Mouse (Mus musculus) heart, postnatal 0 days (tissue): ENCODE data around the gene Prrg2.

ENCODE experiments used
- CTCF ChIP-seq: IDR thresholded peaks from 2 replicates; pipeline ENCODE4 v1.5.1; 2016; ENCODE audit warnings: antibody characterized with exemption, control low read depth, low read depth
- EP300 ChIP-seq: IDR thresholded peaks from 2 replicates; pipeline ENCODE4 v1.6.1; 2016; ENCODE audit warnings: antibody characterized with exemption, low read depth

GRCm38 (mm10) chr7:45048001-45048890 lies 14.2 kb downstream of the Prrg2 start:
- no peak for TF ChIP-seq CTCF
- TF ChIP-seq EP300: no peak
